Mouse (Mus musculus) frontal cortex, postnatal 25 days (tissue): ENCODE data around the gene Erc2.
A peak's percentile ranks its signal among the peaks of the same experiment; 100 is the strongest.

Experiments
- DNase-seq, 2 experiments: peaks; one replicate each; pipeline ENCODE4 v3.0.0; 2022; ENCODE audit warnings: low spot score in 2 of 2

The Erc2 gene

DNA sequence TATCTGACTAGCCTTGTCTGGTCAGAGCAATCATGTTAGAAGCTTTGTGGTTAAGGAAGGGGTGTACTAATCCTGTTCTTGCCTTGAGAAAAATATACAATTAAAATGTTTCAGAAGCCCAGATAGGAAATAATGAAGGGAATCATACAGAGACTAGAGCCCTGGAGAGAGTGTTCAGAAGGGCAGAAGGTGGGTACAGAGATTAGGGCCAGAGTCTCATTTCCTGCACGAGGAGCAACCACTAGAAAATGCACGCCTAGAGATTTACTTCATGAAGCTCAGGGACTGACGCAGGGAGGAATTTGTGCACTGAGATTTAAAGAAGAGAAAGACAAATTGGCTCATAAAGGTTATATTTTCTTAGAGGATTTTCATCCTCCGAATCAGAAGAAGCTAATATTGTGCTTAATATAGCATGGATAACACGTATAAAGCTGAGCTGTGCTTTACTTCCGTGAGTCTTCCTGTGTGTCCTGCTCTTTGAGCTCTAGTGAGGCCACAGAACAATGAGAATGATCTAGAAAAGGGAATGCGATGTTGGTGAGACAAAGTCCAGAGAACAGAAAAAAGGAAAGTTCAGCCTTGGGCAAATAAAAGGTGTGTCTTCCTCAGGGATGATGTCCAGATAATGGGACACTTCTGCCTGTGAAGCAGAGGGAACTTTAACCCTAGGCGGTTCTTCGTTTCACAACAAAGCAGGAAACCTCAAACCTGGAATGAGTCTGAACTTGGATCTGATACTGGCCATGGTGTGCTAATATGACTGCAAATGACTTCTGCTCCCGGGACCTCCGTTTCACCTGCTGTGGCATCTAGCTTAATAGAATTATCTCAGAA, 45.0 kb downstream of the Erc2 start:
- no peak for DNase-seq

DNA sequence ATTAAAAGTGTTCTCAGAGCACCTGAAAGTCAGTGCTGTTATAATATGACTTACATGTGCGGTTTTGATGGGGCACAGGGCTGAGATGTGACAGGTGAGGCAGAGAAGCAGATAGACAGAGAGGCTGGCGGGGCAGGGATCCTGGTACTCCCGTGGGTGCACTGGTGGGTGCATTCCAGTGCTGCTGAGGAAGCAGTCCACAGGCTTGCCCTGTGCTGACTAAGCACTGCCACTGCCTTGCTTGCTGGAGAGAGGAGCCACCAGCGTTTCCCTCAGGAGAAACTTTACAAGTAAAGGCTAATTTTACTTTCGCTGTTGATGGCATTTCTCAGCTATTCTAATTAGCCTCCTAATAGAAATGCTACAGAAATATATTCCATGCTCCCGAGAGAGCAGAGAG, 45.9 kb downstream of the Erc2 start:
- DNase-seq, result no peak

DNA sequence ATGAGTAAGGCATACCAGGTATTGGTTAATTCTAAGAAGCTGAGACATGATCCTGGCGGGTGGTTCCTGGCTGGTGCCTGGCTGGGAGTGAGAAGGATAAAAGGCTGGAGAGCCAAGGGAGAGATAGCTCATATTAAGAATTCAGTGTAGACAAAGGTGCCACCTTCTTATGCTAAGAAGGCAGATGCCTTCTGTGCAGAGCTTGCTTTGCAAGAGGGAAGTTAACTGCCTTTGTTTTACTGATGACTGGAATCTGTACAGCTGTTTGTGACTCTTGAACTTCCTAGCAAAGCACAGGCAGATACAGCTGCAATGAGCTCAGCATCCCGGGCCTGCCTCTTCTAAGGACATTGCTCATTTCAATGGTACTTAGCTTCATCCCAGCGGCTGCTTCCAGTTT, 47.7 kb downstream of the Erc2 start:
- DNase-seq, result no peak

DNA sequence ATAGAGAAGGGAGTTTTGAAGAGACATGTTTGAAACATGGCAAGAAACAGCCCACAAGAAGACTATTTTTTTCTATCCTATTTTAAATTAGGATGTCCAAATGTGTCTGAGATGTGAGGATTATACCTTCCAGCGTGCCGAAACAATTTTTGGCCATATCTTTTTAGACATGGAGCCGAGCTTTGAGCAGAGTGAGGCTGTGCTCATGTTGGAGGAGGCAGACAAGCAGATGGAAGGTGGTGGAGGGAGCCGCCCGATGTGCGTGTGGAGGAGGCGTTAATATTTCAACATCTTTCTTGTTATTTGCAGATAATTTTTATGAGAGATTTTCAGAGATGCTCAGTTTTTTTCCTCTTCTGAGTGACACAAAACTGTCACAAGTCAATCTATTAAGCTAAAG, 50.5 kb downstream of the Erc2 start:
- DNase-seq, result no peak

DNA sequence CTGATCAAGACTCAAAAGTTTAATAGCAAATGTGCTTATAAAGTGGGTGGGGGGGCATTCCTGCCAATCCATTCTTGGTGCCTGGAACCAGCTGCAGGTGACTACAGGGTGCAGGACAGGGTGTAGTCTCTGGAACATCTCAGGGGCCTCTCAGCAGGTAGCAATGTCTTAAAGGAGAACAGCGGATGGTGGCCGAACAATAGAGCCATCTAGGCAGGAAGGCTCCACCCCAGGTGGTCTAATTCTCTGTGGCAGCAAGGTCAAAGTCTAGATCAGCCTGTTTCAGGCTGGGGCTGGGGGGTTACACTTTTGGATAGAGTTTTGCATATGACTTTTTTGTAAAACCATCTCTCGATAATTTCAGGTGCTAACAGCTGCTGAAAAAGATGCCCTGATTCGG, 51.9 kb downstream of the Erc2 start:
- DNase-seq, result no peak

DNA sequence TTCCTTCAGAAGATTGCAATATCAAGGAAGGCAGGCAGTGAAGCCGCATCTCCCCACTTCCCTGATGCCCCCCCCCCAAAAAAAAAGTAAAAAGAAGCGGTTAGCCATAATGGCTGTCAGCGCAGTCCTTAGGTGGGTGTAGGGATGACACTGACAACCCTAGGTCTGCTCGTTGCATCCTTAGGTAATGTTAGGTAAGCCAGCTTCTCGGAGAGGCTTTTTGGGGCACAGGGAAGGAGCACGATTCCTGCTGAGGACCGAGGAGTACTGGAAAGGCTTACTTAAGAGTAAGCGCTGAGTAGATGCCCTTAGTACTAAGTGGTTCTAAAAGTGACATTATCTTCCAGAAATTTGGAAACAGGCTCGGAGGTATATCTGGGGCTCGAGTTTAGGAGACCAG, 52.3 kb downstream of the Erc2 start:
- DNase-seq, result no peak

DNA sequence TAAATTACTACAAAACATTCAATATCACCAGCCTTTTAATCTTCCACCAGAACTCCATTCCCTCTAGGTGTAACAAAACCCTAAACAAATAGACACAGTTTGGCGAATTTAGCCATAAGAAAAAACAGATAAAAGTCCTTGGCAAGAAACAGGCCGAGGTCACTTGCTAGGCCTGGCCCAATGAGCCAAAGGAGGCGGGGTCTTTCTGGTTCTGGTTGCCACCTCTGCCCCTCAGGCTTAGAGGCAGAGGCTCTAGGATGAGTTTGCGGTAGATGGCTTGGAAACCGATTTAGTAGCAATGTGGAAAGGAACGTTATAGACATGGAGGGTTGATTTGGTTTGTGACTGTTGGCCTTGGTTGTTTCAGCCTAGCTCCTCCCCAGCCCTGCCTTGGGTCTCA, 52.8 kb downstream of the Erc2 start:
- no peak for DNase-seq

DNA sequence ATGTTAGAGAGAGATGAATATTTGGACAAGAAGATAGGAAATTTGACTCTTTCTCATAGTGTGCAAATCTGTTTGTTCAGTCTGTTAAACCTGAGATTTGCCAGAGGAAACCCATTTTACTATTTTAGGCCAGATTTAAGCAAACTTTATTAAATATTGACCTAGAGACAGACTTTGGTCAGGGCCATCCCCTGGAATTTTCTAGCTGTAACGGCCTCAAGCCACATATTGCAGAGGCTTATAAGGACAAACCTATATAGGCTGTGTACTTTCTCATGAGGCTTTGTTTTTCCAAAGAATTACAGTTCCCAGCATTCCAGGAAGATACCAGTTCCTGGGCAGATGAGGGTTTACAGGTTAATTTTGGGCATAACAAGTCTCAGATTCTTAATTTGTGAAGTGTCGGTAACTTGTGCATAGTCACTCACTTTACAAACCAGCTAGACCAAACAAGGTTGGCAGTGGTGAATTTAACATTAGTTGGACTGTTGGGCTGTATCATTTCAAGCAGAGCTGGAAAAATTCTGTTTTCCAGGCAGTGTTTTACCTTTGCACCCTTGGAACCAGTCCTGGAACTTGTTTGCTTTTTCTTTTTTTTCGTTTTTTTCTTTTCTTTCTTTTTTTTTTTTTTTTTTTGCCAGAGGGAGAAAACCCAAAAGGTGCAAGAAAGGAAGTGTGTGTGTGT, 60.3 kb downstream of the Erc2 start:
- no peak for DNase-seq

DNA sequence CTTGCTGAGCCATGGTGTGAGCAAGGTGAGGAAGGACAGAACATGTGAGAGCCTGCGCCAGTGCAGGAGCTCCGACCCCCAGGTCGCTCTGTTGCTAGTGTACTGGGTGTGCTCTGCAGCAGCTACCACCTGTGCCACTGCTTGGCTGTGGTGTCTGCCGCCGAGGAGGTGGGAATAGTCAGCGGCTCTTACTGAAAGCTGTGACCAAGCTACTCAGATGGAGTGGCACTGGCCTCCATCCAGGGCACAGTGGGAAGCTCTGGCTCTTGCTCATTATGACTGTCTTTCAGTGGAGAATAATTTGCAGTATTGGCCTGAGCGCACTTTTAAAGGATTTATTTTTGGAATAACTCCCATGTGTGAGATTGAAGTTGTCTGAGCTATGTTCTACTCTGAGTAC, 73.6 kb downstream of the Erc2 start:
- no peak for DNase-seq

DNA sequence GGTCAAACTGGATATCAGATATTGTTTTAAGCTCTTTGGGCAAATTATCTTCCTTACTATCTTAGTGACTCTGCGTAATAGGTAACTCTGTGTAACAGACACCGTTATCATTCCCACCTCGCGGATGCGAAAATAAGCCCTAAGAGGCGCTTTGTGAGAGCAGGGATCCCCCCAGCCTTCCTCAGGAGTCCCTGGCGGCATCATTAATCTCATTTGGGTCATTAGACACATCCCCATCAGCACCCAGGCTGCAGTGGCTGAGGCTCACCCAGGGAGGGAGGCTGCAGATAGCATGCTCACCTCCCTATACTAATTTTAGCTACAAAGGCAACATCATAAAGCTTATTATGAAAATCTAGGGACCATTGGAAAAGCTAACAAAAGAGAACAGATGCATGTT, 95.1 kb downstream of the Erc2 start:
- DNase-seq, result no peak

DNA sequence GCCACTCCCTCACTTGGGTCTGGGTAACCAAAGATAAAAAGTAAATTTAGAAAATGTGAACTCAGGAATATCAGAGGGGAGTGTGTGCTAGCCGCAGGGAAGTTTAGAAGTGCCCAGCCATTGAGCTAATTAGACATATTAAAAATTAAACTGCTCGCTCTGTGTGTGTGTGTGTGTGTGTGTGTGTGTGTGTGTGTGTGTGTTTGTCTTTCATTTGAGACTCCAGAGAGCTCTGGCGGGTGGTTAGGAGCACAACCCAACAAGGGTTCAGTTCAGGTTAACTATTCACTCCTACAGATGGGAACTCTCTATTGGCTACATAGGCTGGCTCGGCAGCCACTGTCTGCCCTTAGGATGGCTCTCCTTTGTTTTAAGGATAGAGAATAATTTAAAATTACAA, 97.4 kb downstream of the Erc2 start:
- no peak for DNase-seq

DNA sequence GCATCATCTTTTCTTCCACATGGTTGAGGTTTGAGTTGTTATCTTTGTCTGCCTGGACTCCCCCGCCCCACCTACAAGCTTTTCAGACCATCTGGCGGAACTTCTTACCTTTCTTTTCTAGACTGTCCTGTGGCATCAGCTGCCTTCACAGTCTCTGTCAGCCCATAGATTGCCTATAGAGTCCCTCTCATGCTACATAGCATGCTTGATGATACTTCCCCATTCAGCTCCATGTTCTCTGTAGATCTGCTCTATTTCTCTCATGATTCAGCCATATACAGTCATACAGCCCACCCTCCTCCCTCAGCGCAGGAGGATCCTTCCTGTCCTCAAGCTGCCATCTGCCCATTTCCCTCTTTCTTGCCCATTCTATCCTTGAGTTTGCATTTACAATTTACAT, 98.7 kb downstream of the Erc2 start:
- no peak for DNase-seq

DNA sequence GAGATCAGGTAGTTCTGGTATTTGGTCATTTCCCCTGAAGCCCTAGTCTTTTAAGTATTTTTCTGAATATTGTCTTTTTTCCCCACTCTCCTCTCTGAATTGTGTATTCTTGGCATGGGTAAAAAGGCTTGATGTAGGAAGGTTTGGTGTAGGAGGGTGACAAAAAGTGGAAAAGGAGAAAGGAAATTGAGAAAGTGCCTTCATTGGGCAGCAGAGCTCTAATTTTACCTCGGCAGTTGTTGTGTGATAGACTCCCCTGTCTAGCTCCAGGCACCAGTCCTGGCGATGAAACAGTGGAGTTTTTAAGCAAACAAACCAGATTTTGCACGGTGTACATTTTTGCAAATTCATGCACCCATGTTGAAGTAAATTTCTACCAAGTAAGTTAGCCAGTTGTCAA, 99.5 kb downstream of the Erc2 start:
- DNase-seq, result no peak

DNA sequence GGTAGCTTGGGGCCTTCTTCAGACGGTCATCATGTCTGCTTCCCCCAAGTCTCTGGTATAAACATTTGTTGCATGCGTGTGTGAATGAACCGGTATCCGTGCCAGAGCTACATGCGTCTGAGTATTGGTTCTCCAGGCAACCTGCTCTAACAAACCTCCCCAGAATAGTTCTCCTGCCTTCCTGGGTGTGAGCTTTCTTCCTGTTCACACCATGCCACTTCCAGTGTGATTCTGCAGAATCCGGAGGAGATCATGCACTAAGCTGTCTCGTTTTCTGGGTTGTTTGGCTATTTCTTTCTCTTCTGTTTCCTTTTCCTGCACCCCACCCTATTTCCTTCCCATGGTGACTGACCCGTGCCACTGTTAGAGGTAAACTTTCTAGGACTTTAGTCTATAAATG, 105.3 kb downstream of the Erc2 start:
- no peak for DNase-seq

DNA sequence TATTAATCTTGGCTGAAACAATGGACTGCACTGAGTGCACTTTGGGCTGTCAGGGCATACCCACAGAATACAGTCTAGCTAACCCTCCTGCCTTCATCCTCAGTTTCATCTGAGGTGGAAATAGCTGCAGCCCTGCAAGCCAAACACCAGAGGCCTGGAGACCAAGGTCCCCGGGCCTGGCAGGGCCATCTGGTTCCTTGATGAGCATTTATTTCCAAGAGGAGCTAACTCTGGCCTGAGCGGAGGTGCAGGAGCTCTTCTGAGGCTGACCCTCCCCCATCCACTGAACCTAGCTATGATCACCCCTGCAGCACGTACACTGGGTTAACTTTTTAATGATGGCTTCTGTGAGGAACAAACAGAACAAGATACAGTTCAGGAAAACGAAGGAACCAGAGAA, 108.9 kb downstream of the Erc2 start:
- no peak for DNase-seq

DNA sequence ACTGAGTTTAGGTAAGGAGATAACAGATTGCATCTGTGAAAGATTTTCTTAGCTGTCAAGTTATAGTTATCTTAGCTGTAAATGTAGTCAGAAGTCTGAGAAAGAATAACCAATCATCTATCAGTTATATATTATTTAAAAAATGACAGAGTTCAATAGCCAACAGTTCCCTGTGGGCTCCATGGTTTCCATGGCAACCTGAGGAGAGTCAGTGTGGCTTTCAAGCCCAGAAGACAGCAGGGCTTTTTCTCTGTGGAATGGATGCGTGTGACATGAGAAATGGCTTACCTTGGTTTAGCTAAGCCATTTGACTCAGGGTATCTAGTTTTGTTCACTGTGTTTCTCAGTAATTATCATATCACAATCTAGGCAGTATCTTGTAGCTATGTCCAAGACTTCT, 117.2 kb downstream of the Erc2 start:
- no peak for DNase-seq

DNA sequence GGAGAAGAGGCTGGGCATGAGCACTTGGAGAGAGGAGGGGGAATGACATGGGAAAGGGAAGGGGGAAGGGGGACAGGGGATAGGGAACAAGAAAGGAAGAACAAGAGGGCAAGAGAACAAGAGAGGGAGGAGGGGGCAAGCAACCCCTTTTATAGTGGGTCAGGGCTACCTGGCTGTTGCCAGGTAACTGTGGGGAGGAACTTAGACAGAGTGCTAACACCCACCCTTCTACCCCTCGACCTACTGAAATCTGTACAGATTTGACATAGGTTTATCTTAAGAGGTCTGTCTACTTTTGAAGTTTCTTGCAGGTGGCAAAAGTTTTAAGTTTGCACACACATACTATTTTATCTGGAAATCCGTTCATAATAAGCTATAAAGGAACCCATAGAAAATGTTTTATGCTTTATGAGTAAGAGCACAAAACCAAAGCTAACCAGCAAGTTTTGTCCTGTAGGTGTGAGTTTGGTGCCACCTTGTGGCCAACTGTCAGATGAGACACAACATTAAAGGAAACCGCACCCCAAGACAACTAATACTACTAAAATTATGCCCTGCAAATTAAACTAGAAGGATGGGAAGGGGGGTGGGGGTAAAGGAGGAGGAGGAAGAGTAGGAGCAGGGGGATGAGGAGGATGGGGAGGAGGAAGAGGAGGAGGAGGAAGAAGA, 119.2 kb downstream of the Erc2 start:
- DNase-seq, result peak; percentile 62 to 67

DNA sequence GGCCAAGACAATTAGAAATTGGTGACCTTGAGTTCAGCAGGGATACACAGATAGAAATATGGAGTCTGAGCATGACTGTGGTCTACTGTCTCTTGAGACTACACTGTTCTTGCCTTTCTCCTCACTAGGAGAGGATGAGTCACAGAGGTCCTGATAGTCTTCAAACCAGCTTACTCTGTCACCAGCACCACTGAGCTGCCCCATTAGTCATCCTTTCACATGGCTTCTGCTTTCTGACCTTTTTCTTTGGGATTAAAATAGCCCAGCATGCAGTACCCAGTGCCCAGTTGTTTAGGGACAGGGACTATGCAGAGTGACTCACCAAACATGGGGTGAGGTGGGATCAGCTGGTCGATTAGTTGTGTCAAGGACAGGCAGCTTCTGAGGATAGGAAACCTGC, 132.1 kb downstream of the Erc2 start:
- DNase-seq, result no peak

DNA sequence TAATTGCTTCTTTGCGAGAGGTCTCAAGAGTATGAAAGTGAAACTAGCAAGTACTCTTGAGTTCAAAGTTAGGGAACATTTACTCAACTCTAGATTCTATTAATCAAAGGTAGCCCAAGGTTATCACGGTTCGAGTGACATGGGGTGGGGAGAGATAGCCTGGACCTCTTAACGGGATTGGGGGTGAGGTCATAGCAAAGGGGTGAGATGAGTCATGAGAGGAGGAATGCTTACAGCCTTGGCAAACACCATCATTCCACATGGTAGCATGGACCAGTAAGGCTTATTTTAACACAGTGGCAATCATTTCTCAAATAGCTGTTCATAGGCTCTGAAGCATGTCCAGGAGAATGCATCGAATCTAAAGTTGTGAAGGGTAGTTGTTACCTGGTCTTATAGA, 134.7 kb downstream of the Erc2 start:
- no peak for DNase-seq

DNA sequence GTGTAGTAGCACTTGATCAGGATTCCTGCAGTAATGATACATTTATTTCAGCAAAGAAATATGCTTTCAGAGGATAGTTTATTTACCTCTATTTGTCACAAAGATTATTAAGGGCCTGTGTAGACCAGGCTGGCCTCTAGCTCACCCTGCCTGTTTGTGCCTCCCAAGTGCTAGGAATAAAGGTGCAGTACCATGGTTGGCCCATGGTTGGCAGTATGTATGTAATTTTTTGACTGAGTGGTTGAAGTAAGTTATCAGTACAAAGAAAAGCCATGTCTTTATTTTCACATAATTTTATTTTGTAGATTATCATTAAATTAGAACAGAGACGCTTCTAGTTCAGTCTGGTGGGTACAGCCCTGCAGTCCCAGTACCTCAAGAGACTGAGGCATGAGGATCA, 136.0 kb downstream of the Erc2 start:
- DNase-seq, result no peak

DNA sequence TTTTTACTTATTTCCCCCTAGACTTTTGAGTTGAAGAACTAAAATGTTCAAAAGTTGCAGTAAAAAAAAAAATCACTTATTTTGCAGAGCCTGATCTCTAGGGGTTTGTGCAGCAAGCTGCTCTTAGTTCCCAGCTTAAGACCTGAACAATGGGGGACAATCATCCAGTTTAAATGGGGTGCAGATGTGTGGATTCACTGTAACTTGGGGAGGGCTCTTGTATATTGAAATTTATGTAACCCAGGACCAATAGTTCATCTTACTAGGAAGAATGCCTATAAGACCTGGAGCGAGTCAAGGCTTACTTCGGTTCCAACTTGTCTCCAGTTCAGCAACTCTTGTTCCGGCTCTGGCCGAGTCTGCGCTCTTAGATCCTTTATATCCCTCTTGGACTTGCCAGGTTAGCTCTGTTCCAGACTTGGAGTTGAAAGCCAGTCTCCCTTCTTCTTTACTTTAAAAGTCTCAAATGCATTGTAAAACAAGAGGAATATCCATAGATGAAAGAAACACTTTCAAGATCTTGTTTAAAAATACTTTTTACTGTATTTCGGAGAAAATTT, 136.9 kb downstream of the Erc2 start:
- no peak for DNase-seq

DNA sequence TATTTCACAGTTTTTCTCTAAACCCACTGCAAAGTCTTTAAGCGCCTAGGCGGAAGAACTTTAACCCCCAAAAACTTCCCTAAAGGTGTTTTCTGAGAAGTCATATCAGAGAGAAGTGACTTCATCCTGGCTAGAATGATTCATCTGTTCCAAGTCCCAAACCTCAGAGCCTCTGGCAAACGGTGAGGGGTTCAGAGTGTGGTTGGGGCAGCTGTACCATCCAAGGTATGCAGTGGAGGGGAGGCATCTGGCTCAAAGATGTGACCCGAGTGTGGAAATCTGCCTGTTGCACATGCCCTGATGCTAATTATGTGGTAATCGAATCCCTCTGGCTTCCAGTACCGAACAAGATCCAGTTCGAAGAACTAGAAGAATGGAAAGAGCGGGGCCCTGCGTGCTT, 137.8 kb downstream of the Erc2 start:
- no peak for DNase-seq

DNA sequence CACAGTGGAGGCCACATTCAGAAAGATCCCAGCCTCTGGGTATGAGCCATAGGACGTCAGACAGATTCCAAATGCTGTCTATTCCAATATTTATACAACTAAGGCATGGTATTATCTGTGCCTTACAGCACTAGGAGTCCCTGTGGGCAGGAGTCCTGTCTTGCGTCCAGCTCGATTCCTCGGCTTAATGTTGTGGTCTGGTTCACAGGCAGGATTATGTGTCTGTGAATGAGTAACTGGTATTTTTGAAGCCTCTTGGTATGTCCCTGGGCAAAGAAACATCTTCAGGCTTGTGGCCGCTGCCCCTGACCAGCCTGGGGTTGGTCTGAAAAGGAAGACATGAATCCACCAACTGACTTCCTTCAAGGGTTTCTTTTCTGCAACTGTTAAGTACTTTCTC, 153.1 kb downstream of the Erc2 start:
- no peak for DNase-seq
